Mouse (Mus musculus): ENCODE measurements at regions not wholly inside any gene's neighbourhood (a gene's known extent, or its start where the extent isn't known, plus 50 kb on each side); places are given as distances from the start of the nearest gene placed in this dataset.

- TF ChIP-seq CTCF (IDR thresholded peaks at IDR 0.05; ENCODE audit: low read depth, low read length) = no peak
- TF ChIP-seq TAL1 (conservative IDR thresholded peaks at IDR 0.05; ENCODE audit: low read depth, low read length) = no peak
- TF ChIP-seq GATA1 (IDR thresholded peaks at IDR 0.05; ENCODE audit: borderline replicate concordance, low read length) = no peak
- no peak for TF ChIP-seq GATA2 (IDR thresholded peaks at IDR 0.05; ENCODE audit: borderline replicate concordance, low read depth, low read length)
- TF ChIP-seq POLR2AphosphoS5 (IDR thresholded peaks at IDR 0.05; ENCODE audit: insufficient replicate concordance, low read depth, low read length) = no peak
Observed at GRCm38 (mm10) chr17:82399328-82399727, 661.2 kb upstream of the Slc8a1 start.
